Mouse (Mus musculus) heart, adult 9 months (tissue): ENCODE data around the gene Scrt2.
A peak's percentile ranks its signal among the peaks of the same experiment; 100 is the strongest.

Experiments used
- DNase-seq, 2 experiments: peaks; one replicate each; pipeline ENCODE4 v3.0.0; 2022; ENCODE audit warnings: low spot score in 2 of 2

The Scrt2 gene

DNA sequence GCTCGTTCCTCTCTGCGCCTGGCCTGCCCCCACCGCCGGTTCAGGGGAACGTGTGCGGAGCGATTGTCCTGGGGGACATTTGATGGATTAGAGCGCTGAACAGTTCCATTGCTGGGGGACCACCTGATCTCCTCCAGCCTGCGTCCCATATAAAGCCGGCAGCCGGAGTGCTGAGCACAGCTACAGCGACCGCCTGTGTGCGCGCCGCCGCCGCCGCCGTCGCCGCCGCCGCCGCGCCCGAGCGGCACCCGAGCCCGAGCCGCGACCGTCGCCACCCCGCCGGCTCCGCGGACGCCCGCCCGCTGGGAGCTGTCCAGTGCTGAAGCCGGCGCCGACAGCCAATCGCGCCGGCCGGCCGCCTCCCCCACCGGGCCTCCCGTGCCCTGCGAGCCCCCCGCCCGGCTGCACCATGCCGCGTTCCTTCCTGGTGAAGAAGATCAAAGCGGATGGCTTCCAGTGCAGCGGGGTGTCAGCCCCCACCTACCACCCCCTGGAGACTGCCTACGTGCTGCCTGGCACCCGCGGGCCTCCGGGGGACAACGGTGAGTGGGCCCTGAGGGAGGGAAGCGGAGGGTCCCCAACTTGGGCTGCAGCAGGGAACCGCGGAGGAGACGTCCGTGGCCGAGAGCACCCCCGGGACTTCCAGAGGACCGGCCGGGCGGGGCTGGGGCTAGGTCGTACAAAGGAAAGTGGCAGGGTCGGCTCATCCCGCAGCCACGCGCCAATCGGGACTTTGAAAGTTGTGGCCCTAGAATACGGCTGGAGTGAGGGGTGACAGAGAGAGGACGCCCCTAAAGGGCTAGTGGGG, 516 bp downstream of the Scrt2 start:
- DNase-seq, result peak; percentile 56 to 64

GRCm38 (mm10) chr2:152082456-152083285, 1.3 kb downstream of the Scrt2 start:
- no peak for DNase-seq

GRCm38 (mm10) chr2:152083411-152083810, 2.1 kb downstream of the Scrt2 start:
- no peak for DNase-seq

DNA sequence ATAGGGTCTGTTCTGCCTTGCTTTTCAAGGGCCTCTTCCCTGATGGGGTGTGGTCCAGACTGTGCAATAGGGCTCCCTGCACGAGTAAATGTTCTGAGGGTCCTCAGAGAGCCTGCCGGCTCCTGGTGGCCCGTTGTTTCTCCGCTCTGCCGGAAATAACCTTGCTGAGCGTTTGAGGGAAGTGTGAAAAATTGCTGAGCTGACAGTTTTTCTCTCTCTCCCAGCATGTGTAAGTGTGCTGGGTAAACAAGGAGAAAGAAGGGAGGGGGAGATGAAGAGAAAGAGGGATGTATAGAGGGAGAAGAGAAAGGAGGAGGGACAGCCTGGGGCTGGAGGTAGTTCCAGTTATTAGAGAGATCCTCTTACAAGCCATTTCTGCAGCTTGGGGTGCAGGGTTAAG, 3.0 kb downstream of the Scrt2 start:
- DNase-seq, result no peak

GRCm38 (mm10) chr2:152085414-152085813, 4.1 kb downstream of the Scrt2 start:
- DNase-seq, result no peak

- DNase-seq, result no peak
Observed at GRCm38 (mm10) chr2:152086451-152086850, 5.1 kb downstream of the Scrt2 start.

DNA sequence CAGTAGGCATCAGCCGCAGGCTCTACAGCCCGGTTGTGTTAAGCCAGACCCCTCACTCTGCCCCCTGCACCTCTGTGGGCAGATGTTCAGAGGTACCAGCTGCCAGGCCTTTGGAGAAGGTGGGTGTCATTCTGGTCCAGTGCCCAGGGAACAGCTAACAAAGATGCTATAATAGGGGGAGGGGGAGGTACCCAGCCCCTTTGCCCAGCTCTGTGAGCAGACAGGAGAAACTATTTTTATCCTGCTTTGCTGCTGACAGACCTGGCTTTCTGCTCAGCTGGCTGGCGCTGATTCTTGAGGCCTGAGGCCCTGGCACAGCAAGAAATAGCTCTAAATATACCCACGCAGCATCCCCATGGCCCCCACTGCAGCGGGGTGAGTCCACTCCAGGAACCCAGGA, 5.8 kb downstream of the Scrt2 start:
- DNase-seq, result peak in 1 of 2 experiments; percentile 42

GRCm38 (mm10) chr2:152089078-152089477, 7.7 kb downstream of the Scrt2 start:
- DNase-seq, result peak in 1 of 2 experiments; percentile 36

GRCm38 (mm10) chr2:152089581-152089980, 8.3 kb downstream of the Scrt2 start:
- no peak for DNase-seq

DNA sequence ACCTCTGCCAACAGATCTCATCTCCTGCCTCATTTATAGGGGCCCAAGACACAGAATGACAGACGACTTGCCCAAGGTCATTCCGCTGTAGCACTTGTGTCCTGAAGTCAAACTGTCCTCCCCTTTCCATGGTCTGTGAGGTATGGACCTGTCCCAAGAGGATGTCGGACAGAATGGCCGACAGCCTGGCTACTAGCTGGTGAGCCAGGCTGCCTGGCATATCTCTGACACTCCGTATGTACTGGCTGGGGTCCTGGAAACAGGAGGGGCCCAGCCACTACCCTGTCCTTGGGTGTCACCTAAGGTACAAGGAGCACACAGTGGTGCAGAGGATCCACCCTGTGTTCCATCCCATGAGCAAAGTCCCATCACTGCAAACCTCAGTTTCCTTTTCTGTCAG, 9.2 kb downstream of the Scrt2 start:
- DNase-seq, result no peak

DNA sequence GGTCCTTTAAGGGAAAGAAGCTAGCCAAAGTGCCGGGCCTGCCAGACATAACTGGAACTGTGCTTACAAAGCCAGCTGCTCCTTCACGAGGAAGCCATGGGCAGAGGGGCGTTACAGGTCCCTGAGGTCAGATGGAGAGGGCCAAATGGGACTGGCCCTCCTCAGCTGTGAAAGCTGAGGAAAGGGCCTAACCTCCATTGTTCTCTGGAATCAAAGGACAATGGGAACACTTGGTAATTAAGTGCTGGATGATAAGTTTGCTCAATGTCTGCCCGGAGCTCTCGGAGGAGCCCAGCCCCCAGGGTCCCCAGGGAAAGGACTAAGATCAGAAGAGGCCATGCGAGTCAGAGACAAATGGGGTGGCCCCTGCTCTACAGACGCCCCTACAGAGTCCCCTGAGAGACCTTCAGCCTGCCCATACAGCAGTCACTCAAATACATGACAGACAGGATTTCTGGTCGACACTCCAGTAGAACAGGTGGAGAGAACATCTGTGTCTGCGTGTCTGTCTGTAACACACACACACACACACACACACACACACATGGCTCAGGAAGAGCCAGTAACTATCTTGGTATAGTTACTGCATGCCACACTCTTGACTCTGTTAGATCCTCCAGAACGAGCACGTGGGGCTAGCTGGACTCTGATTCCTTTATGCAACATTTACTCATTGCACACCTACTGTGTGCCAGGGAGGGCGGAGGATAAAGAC, 10.2 kb downstream of the Scrt2 start:
- no peak for DNase-seq

- DNase-seq, result no peak
Observed at GRCm38 (mm10) chr2:152092927-152093326, 11.6 kb downstream of the Scrt2 start.

DNA sequence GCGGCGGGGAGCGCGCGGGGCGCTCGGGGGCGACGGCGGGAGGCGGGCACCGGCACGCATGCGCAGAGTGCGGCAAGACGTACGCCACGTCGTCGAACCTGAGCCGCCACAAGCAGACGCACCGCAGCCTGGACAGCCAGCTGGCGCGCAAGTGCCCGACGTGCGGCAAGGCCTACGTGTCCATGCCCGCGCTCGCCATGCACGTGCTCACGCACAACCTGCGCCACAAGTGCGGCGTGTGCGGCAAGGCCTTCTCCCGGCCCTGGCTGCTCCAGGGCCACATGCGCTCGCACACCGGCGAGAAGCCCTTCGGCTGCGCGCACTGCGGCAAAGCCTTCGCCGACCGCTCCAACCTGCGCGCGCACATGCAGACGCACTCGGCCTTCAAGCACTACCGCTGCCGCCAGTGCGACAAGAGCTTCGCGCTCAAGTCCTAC, 12.0 kb downstream of the Scrt2 start:
- no peak for DNase-seq

- DNase-seq, result no peak
Observed at GRCm38 (mm10) chr2:152094856-152095545, 13.7 kb downstream of the Scrt2 start.

GRCm38 (mm10) chr2:152096922-152097321, 15.6 kb downstream of the Scrt2 start:
- DNase-seq, result no peak

DNA sequence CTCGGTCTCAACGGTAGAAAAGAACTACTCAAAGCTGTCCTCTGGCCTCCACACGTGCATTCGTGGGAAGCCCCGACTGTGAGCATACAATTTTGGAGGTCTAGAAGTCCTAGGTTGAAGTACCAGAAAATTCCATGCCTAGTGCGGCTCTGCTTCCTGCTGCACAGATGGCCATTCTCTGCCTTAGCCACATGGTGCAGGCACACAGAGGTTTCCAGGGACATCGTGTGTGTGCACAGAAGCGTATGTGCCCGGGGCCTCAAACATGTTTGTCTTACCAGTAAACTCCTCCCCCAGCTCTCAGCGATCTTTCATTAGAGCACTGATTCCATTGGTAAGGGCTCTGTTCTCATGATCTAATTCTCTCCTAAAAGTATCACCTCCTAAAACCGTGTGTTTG, 16.6 kb downstream of the Scrt2 start:
- no peak for DNase-seq

GRCm38 (mm10) chr2:152099538-152099937, 18.2 kb downstream of the Scrt2 start:
- DNase-seq, result no peak

- DNase-seq, result no peak
Observed at GRCm38 (mm10) chr2:152101761-152102160, 20.4 kb downstream of the Scrt2 start.

GRCm38 (mm10) chr2:152102369-152102768, 21.0 kb downstream of the Scrt2 start:
- no peak for DNase-seq

DNA sequence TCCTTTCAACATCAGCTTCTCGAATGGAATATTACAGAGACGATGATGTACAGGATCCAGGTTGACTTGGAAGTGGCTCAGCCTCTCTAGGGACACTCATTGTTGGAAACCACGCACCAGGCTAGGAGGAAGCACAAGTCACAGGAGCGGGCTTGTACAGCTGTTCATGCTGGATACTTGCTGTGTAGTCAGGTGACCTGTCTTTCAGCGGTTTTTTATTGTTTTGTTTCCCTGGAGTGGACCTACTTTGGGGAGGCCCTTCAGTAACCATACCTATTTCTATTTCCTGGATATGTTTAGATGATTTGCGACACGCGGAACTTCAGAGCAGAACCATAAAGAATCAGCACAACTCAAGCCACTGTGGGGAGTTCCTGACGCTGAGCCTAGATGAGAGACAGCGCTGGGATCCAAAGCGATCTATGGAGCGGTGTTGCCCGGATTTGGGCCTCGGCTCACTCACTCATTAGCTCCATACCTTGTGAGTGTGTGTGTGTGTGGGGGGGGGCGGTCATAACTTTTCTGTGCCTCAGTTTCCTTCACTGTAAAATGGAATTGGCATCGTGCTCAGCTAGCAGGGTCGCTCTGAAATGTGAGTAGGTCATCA, 23.5 kb downstream of the Scrt2 start:
- DNase-seq, result peak in 1 of 2 experiments; percentile 27
